Mouse (Mus musculus) adrenal gland, postnatal 36 days (tissue): ENCODE results near the gene Unc13d. TPM values are rescaled to one million over a fixed set of nuclear protein-coding genes. Genes with fewer than 3 reads are reported as not detected.
"Not testable (repeated sequence)": the region's sequence is repeated elsewhere in the genome, so short reads cannot be mapped to it uniquely, and the experiment has no call there.

Source experiments
- DNase-seq, 2 experiments: peaks; one replicate each; pipeline ENCODE4 v3.0.0; 2021; ENCODE audit warnings: mixed read lengths in 1 of 2
- total RNA-seq, 2 experiments: library from RNA; stranded (reverse); gene quantifications; 2 replicates each; pipeline ENCODE4 v1.2.3; 2021

The Unc13d gene
- total RNA-seq, 2 experiments from 2014 or later, result 0.49 to 0.66 TPM

GRCm38 (mm10) chr11:116100385-116100784 is 22.6 kb upstream of the Unc13d start:
- peak; percentile 23 to 49 for DNase-seq

GRCm38 (mm10) chr11:116099462-116099861 is 21.7 kb upstream of the Unc13d start:
- DNase-seq, result no peak

GRCm38 (mm10) chr11:116098711-116099460 is 21.1 kb upstream of the Unc13d start:
- no peak for DNase-seq

GRCm38 (mm10) chr11:116096213-116097108 is 18.7 kb upstream of the Unc13d start:
- DNase-seq, result no peak

- peak; percentile 77 to 81 for DNase-seq
These were observed 17.8 kb upstream of the Unc13d start for GRCm38 (mm10) chr11:116095573-116095972.

- DNase-seq, result no peak
These were observed 16.2 kb upstream of the Unc13d start for GRCm38 (mm10) chr11:116093771-116094565.

- not testable (repeated sequence) for DNase-seq
These were observed 15.2 kb upstream of the Unc13d start for GRCm38 (mm10) chr11:116092959-116093358.

- no peak for DNase-seq
These were observed 13.8 kb upstream of the Unc13d start for GRCm38 (mm10) chr11:116091591-116091990.

- no peak for DNase-seq
These were observed 11.8 kb upstream of the Unc13d start for GRCm38 (mm10) chr11:116089545-116089944.

GRCm38 (mm10) chr11:116088741-116089394 is 11.1 kb upstream of the Unc13d start:
- DNase-seq, result no peak

- no peak for DNase-seq
These were observed 10.4 kb upstream of the Unc13d start for GRCm38 (mm10) chr11:116088188-116088587.

- peak; percentile 92 to 94 for DNase-seq
These were observed 9.7 kb upstream of the Unc13d start for GRCm38 (mm10) chr11:116087194-116088130.

GRCm38 (mm10) chr11:116086258-116087193 is 8.8 kb upstream of the Unc13d start, which contains the start of gene Wbp2:
Wbp2 (minus strand) TSS chr11:116086995.
- DNase-seq, result peak; percentile 96 to 98

GRCm38 (mm10) chr11:116084166-116084565 is 6.4 kb upstream of the Unc13d start:
- no peak for DNase-seq

- no peak for DNase-seq
These were observed 5.4 kb upstream of the Unc13d start for GRCm38 (mm10) chr11:116083096-116083672.

GRCm38 (mm10) chr11:116081081-116081480 is 3.3 kb upstream of the Unc13d start:
- DNase-seq, result peak; percentile 56 to 71

GRCm38 (mm10) chr11:116079511-116079910 is 1.8 kb upstream of the Unc13d start:
- peak; percentile 72 to 82 for DNase-seq

GRCm38 (mm10) chr11:116078676-116079320 is 1.0 kb upstream of the Unc13d start:
- no peak for DNase-seq
